Mouse (Mus musculus): ENCODE data around the gene Pcbd2.
"Not testable (repeated sequence)": the region's sequence is repeated elsewhere in the genome, so short reads cannot be mapped to it uniquely, and the experiment has no call there.

The Pcbd2 gene

DNA sequence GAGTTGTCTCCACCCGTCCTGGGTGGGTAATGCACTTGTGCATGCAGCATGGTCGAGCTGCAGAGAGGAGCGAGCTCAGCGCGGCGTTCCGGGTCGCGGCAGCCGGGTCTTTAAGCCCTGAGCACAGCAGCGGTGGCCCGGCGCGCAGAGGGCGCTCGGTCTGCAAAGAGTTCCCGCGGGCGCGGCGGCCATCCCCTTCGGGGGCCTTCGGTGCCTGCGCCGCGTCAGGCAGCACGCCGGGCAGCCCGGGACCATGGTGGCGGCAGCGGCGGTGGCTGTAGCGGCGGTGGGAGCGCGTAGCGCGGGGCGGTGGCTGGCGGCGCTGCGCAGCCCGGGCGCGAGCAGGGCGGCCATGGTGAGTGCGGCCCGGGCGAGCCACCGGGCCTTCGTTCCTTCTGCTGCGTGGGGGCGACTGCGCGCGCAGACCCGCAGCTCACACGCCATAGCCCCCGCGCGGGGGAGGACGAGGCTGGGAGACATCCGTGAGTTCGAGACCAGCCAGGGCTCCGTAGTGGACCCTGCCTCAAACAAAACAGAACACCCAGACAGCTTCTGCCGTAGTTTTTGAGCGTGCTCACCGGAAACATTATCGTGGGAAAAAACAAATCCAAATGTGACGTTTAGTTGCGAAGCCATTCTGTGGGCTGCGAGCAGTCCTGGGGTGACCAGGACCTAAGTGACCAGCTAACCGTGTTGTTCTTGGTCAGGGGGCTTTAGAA lies at the start of gene Pcbd2:
Pcbd2 (plus strand) TSS at position 249 of the 719 bp plus-strand sequence.
- DNase-seq (ENCODE audit: low read depth, low spot score): peak; percentile 71

GRCm38 (mm10) chr13:55682201-55682600 lies 45.0 kb upstream of the Pcbd2 start:
- no peak for DNase-seq (ENCODE audit: low read depth, low spot score)

- DNase-seq (ENCODE audit: low read depth, low spot score): no peak
These were observed 43.6 kb upstream of the Pcbd2 start for GRCm38 (mm10) chr13:55683581-55683980.

DNA sequence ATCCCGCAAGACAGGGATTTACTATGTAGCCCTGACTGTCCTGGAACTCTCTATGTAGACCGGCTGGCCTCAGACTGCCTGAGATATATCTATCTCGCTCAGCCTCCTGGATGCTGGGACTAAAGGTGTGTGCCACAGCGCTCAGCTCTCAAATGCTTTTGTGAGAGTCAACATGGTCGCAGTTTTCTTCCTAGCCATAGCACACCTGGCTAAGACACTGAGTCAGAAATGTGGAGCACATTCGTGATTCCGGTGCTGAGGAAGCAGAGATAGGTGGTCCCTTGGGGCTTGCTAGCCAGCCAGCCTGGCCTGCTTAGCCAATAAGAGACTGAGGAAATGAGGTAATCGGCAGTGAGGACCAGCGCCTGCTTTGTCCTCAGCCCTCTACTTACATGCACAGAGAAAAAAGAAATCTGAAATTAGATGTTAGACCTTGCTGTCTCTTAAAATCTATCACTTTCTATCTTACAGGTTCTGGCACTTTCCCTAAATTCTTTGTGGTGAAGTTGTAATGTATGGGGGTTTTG lies 41.0 kb upstream of the Pcbd2 start:
- DNase-seq (ENCODE audit: low read depth, low spot score): no peak

- no peak for DNase-seq (ENCODE audit: low read depth, low spot score)
These were observed 39.1 kb upstream of the Pcbd2 start for GRCm38 (mm10) chr13:55687927-55688602.

DNA sequence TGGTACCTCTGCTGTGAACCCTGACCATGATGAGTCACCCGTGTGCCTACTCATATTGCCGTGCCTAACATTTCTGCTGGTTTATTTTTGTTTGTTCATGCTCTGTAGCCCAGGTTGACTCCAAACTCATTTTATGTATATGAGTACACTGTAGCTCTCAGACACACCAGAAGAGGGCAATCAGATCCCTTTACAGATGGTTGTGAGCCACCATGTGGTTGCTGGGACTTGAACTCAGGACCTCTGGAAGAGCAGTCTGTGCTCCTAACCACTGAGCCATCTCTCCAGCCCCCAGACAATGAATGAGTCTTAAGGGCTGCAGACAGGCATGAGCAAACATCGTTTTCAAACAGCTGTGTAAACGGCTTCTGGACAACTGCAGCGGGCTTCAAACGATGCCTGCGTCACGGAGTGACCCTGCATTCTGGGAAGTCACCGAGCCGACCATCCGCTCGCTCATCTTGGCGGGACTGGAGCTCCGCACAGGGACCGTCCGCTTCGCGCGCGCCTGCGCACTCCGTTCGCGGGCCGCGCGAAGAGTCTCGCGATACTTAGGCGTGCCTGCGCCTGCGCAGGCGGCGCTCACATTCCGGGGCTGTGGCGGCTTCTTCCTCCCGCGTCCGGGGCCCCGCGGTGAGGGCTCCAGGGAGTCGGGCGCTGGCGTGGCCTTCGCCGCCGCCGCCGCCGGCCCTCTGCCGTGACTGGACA lies 34.5 kb upstream of the Pcbd2 start, which contains the start of gene B230219D22Rik:
B230219D22Rik (plus strand) TSS at position 590 of the 708 bp plus-strand sequence.
- DNase-seq (ENCODE audit: low read depth, low spot score): peak; percentile 90

DNA sequence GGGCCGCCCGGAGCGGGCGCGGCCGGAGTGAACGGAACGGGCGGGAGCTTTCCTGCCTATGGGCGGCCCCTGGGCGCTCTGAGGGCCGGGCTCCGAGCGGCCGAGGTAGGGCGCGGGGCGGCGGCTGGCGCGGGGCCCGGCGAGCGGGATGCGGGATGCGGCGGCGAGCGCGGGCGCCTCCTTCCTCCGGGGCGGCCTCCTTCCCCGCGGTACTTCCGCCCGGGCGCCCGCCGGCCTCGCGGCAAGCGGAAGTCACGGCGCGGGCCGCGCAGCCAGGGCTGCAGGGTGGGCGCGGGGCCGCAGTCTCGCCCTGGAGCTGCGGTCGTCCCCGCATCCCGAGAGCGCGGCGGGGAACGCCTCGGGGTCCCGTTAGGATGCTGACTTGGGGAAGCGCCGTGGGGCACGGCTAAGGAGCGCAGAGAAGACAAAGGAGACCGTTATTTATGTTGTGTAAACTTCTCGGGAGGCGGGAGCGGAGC lies 33.9 kb upstream of the Pcbd2 start:
- DNase-seq (ENCODE audit: low read depth, low spot score): no peak

GRCm38 (mm10) chr13:55694110-55694509 lies 33.1 kb upstream of the Pcbd2 start:
- no peak for DNase-seq (ENCODE audit: low read depth, low spot score)

DNA sequence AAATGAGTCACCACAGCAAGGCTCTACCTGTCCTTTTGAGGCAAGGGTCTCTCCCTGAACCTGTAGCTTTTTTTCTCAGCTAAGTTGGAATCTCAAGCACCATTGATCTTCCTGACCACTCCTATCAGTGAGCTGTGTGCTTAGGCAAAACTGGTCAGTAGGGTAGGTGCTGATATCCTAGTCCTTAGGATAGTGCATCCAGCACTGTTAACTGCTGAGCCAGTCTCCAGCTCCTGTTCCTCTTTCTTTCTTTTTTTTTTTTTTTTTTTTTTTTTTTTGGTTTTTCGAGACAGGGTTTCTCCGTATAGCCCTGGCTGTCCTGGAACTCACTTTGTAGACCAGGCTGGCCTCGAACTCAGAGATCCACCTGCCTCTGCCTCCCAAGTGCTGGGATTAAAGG lies 31.2 kb upstream of the Pcbd2 start:
- DNase-seq (ENCODE audit: low read depth, low spot score): not testable (repeated sequence)

DNA sequence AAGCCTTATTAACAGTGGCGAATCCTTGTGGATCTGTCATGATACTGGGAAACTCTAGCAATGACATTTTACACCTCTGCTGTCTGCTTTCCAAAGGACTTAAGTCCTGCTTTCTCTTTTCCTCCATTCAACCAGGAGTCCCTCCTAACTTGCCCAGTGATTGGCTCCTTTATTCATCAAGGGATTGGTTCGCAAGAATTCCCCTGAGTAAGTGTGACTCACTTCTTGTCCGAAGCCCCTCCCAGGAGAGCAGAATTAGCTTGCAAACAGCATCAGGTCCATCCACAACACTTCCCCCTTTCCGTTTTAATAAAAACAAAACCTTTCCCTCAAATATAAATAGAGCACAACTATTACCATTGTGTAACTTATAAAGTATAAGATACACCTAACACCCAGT lies 22.9 kb upstream of the Pcbd2 start:
- no peak for DNase-seq (ENCODE audit: low read depth, low spot score)

DNA sequence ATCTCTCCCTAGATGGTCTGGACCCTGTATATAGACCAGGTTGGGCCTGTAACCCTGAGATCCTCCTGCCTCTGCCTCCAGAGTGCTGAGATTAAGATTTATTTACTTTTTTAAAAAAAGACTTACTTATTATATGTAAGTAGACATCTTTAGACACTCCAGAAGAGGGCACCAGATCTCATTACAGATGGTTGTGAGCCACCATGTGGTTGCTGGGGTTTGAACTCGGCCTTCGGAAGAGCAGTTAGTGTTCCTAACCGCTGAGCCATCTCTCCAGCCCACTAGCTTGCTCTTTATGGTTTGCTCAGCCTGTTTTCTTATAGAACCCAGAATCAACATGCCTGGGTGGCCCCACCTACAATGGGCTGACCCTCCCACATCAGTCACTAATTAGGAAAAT lies 14.3 kb upstream of the Pcbd2 start:
- DNase-seq (ENCODE audit: low read depth, low spot score): no peak

DNA sequence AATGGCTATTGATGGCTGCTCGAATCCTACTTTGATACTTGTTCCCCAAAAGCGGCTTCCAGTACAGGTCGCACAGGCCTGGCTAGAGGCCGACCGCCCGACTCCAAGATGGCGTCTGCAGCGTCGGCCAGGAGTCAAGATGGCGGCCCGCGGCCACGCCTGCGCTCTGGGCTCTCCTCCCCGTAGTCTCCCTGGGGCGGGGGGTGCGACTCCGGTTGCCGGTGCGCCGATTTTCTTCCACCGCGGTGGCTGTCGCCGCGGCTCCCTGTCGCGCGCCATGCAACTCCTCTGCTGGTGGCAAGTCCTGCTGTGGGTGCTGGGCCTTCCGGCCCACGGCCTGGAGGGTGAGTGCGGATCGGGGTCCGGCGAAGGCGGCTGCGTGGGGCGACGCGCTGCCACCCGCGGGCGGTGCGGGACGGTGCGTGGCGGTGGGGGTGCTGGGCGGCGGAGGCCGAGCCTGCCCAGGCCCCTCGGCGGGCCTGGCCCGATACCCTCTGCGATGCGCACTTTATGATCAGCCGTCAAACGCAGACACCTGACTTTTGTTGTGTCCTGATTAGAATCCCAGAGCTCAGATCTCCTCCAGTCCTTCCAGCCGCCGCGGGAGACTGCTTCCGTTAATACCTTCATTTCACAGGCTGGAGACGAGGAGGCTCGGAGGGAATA lies 12.5 kb upstream of the Pcbd2 start, which contains the start of gene Txndc15:
Txndc15 (plus strand) TSS at position 150 of the 666 bp plus-strand sequence.
- peak; percentile 72 for DNase-seq (ENCODE audit: low read depth, low spot score)

- no peak for DNase-seq (ENCODE audit: low read depth, low spot score)
These were observed 12.0 kb upstream of the Pcbd2 start for GRCm38 (mm10) chr13:55715167-55715512.

GRCm38 (mm10) chr13:55715908-55716510 lies 11.2 kb upstream of the Pcbd2 start:
- DNase-seq (ENCODE audit: low read depth, low spot score): no peak

- no peak for DNase-seq (ENCODE audit: low read depth, low spot score)
These were observed 5.7 kb upstream of the Pcbd2 start for GRCm38 (mm10) chr13:55721516-55721915.

- DNase-seq (ENCODE audit: low read depth, low spot score): no peak
These were observed 5.2 kb upstream of the Pcbd2 start for GRCm38 (mm10) chr13:55721995-55722394.

DNA sequence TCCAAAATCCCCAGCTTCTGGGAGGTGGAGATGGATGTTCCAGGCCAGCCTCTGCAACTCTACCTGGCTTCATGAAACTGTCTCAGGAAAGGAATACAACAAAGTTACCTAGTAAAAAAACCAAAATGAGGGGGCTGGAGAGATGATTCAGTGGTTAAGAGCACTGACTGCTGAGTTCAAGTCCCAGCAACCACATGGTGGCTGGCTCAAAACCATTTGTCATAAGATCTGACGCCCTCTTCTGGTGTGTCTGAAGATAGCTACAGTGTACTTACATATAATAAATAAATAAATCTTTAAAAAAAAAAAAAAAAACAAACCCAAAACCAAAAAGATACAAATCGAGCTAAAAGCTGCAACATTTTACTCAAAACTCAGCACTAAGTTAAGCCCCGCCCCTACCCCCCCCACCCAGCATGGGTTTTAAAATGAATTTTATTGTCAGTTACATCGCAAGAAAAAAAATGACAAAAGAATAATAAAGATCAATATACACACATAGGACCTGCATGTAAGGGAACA lies 509 bp upstream of the Pcbd2 start:
- DNase-seq (ENCODE audit: low read depth, low spot score): no peak

- DNase-seq (ENCODE audit: low read depth, low spot score): peak; percentile 54
These were observed 671 bp downstream of the Pcbd2 start for GRCm38 (mm10) chr13:55727839-55728238.

DNA sequence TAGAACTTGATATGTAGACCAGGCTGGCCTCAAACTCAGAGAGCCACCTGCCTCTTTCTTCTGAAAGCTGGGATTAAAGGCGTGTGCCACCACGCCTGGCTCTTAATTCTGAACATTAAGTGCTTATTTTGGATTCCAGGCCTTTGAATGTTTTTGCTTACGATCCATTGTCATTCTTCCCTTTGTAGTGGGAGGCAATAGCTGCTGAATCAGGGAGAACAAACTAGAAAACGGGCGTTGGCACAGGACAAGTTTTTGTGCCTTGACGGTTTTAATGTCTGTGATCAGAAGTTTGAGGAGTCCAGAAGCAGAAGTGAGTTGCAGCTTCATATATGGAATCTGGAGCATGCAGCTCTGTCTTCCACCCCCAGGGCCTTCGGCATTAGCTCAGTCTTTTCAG lies 3.5 kb downstream of the Pcbd2 start:
- DNase-seq (ENCODE audit: low read depth, low spot score): no peak

DNA sequence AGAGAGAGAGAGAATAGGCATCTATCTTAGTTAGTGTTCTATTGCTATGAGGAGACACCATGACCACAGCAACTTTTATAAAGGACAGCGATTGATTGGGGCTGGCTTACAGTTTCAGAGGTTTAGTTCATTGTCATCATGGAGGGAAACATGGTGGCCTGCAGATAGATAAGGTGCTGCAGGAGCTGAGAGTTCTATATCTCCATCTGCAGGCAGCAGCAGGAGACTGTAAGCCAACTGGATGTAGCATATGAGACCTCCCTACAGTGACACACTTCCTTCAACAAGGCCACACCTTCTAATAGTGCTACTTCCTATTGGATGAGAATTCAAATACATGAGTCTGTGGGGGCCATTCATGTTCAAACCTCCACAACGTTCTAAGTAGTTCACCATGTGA lies 5.0 kb downstream of the Pcbd2 start:
- no peak for DNase-seq (ENCODE audit: low read depth, low spot score)

Data from c-Kit-negative CD71-positive TER-119-positive erythroid progenitor cells, embryonic 14.5 days (primary cell).